ENCODE assay signal across 15 mouse cellular contexts in the genomic region with DNA sequence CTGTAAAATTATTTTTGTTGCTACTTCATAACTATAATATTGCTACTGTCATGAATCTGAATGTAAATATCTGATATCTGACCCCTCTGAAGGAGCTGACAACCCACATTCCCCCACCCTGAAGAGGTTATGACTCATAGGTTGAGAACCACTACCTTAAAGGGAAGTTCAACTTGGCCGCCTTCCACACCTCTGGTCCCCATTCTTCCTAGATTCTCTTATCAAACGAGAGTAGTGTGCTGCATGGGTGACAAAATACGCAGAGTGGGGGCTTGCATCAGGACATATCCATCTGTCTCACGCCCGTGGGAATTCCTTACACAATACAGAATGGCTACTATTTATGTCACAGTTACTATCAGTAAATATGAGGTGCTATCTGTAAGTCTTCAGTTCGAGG.
DNase-seq lines count a peak whose midpoint lies in the region; ATAC-seq and TF ChIP-seq lines count a peak whose summit lies in the region.
"Had no signal": no experiment of that assay in that cellular context is flagged by ENCODE, and none has a peak within 500 bp of the region (broad histone marks: within the 10 kb centered on the region; RNA-seq: fewer than 3 reads in every experiment).

No protein-coding gene starts in this region.

- H3K9me3 ChIP-seq in kidney, embryonic 16.5 days (ENCODE audit: low read length) = no peaks in the 10 kb centered on the region
- H3K9me3 ChIP-seq in kidney, postnatal 0 days (replicated peaks; ENCODE audit: low read length) = no peaks in the 10 kb centered on the region
- no peaks in the 10 kb centered on the region for H3K9me3 ChIP-seq in hindbrain, embryonic 13.5 days
- no peaks in the 10 kb centered on the region for H3K9me3 ChIP-seq in hindbrain, postnatal 0 days (ENCODE audit: low read length)
- H3K9me3 ChIP-seq: limb, embryonic 15.5 days; midbrain, embryonic 12.5 days had no signal

- H3K27me3 ChIP-seq in kidney, embryonic 16.5 days (ENCODE audit: insufficient read depth, low read length) = no peaks in the 10 kb centered on the region
- no peaks in the 10 kb centered on the region for H3K27me3 ChIP-seq in kidney, postnatal 0 days (ENCODE audit: insufficient read depth, low read length)
- H3K27me3 ChIP-seq in hindbrain, embryonic 13.5 days = no peaks in the 10 kb centered on the region
- no peaks in the 10 kb centered on the region for H3K27me3 ChIP-seq in hindbrain, postnatal 0 days (ENCODE audit: insufficient read depth, low read length)
- H3K27me3 ChIP-seq: limb, embryonic 15.5 days; midbrain, embryonic 12.5 days had no signal

- H3K4me2 ChIP-seq in kidney, embryonic 16.5 days (replicated peaks; ENCODE audit: low read depth, low read length) = no peak overlapping the region
- no peak overlapping the region for H3K4me2 ChIP-seq in kidney, postnatal 0 days (ENCODE audit: low read length)
- H3K4me2 ChIP-seq in hindbrain, embryonic 13.5 days = no peak overlapping the region
- H3K4me2 ChIP-seq in hindbrain, postnatal 0 days (ENCODE audit: low read depth, low read length) = no peak overlapping the region
- H3K4me2 ChIP-seq: hindbrain, embryonic 14.5 days; limb, embryonic 15.5 days; midbrain, embryonic 12.5 days had no signal

- no peaks in the 10 kb centered on the region for H3K36me3 ChIP-seq in kidney, embryonic 16.5 days (ENCODE audit: insufficient read depth, low read length)
- H3K36me3 ChIP-seq in kidney, postnatal 0 days (ENCODE audit: insufficient read depth, low read length) = no peaks in the 10 kb centered on the region
- H3K36me3 ChIP-seq in hindbrain, embryonic 13.5 days = no peaks in the 10 kb centered on the region
- no peaks in the 10 kb centered on the region; the same call in 1 of the 2 replicates for H3K36me3 ChIP-seq in hindbrain, postnatal 0 days (ENCODE audit: insufficient read depth, low read length)
- H3K36me3 ChIP-seq: limb, embryonic 15.5 days; midbrain, embryonic 12.5 days had no signal

- WGBS in kidney, embryonic 16.5 days = 70% methylated on average over 6 of the region's 6 CpGs
- WGBS in kidney, postnatal 0 days = 74% methylated on average over 6 of the region's 6 CpGs
- WGBS in hindbrain, embryonic 13.5 days = 81% methylated on average over 6 of the region's 6 CpGs
- 85% methylated on average over 6 of the region's 6 CpGs for WGBS in hindbrain, postnatal 0 days

- H3K27ac ChIP-seq in kidney, embryonic 16.5 days (ENCODE audit: low read length) = peak overlapping the region; percentile 60; the same call in 1 of the 2 replicates
- 0 out of 2 replicates have a peak overlapping the region, but pooled peaks have one; percentile 20 for H3K27ac ChIP-seq in kidney, postnatal 0 days
- H3K27ac ChIP-seq in hindbrain, embryonic 13.5 days = no peak overlapping the region
- H3K27ac ChIP-seq in hindbrain, postnatal 0 days = no peak overlapping the region
- H3K27ac ChIP-seq: hindbrain, embryonic 14.5 days; limb, embryonic 15.5 days; midbrain, embryonic 12.5 days had no signal

- no peak for DNase-seq in kidney, adult 8-10 months
- peak; percentile 20 for DNase-seq in heart, adult 8-10 months (ENCODE audit: low spot score)
- no peak for DNase-seq in kidney, postnatal 0 days (ENCODE audit: low spot score)
- DNase-seq in hindbrain, postnatal 0 days (ENCODE audit: low spot score) = no peak
- DNase-seq: cerebellum, adult 11 months; forebrain, postnatal 0 days; layer of hippocampus, adult 9-11 months; right cerebral cortex, postnatal 4 days had no signal

- H3K4me1 ChIP-seq in kidney, embryonic 16.5 days (ENCODE audit: insufficient read depth, low read length) = peaks cover 28% of the 10 kb centered on the region
- 0 out of 2 replicates have a peak, but pooled peaks cover 7% of the 10 kb centered on the region for H3K4me1 ChIP-seq in kidney, postnatal 0 days (replicated peaks; ENCODE audit: insufficient read depth, low read length)
- H3K4me1 ChIP-seq in hindbrain, embryonic 13.5 days (replicated peaks) = peaks cover 18% of the 10 kb centered on the region
- H3K4me1 ChIP-seq in hindbrain, postnatal 0 days (ENCODE audit: insufficient read depth, low read length) = no peaks in the 10 kb centered on the region

- no peak for TF ChIP-seq CTCF in kidney, postnatal 0 days (IDR thresholded peaks at IDR 0.05; ENCODE audit: low read depth)
- no peak for TF ChIP-seq CTCF in hindbrain, postnatal 0 days (IDR thresholded peaks at IDR 0.05; ENCODE audit: low read depth)

- no peak for ATAC-seq in kidney, embryonic 16.5 days (ENCODE audit: low FRiP score, low TSS enrichment)
- no peak for ATAC-seq in kidney, postnatal 0 days (replicated peaks; ENCODE audit: low FRiP score, low read depth)
- 0 out of 2 replicates have a peak, but pooled peaks have one; percentile 34 for ATAC-seq in megakaryocyte-erythroid progenitor cell, adult 5-6 weeks (replicated peaks; ENCODE audit: low FRiP score, low TSS enrichment, poor library complexity, severe bottlenecking)
- ATAC-seq in hindbrain, embryonic 13.5 days (ENCODE audit: low FRiP score) = no peak
- ATAC-seq in hindbrain, postnatal 0 days = no peak
- no peak for ATAC-seq in CD4-positive, CD25-positive, alpha-beta regulatory T cell, adult 4 months
- ATAC-seq: forebrain, postnatal 0 days had no signal

- no peak overlapping the region for H3K9ac ChIP-seq in kidney, embryonic 16.5 days (replicated peaks; ENCODE audit: low read length)
- H3K9ac ChIP-seq in kidney, postnatal 0 days (ENCODE audit: low read depth, low read length) = no peak overlapping the region
- no peak overlapping the region for H3K9ac ChIP-seq in hindbrain, embryonic 13.5 days
- H3K9ac ChIP-seq in hindbrain, postnatal 0 days (replicated peaks; ENCODE audit: low read length) = no peak overlapping the region
- H3K9ac ChIP-seq: forebrain, postnatal 0 days; hindbrain, embryonic 14.5 days; limb, embryonic 15.5 days; midbrain, embryonic 12.5 days had no signal

- no peak overlapping the region for H3K4me3 ChIP-seq in kidney, embryonic 16.5 days (ENCODE audit: low read length)
- no peak overlapping the region for H3K4me3 ChIP-seq in kidney, postnatal 0 days (replicated peaks; ENCODE audit: low read depth, low read length)
- no peak overlapping the region for H3K4me3 ChIP-seq in hindbrain, embryonic 13.5 days
- no peak overlapping the region for H3K4me3 ChIP-seq in hindbrain, postnatal 0 days (ENCODE audit: low read length)
- H3K4me3 ChIP-seq: limb, embryonic 15.5 days; midbrain, embryonic 12.5 days had no signal

Comparison
In these comparisons a context has a peak if more than half of its experiments do, and no peak if none do; other contexts are left out.
1. H3K27ac ChIP-seq: peak in kidney, embryonic 16.5 days (single experiment) and kidney, postnatal 0 days (single experiment); none in hindbrain, embryonic 13.5 days (single experiment) and hindbrain, postnatal 0 days (single experiment).